Mouse (Mus musculus) adrenal gland, postnatal 14 days (tissue): ENCODE measurements at regions not wholly inside any gene's neighbourhood (a gene's known extent, or its start where the extent isn't known, plus 50 kb on each side); places are given as distances from the start of the nearest gene placed in this dataset.

Source experiments
- DNase-seq: peaks from one replicate; pipeline ENCODE4 v3.0.0; 2021; ENCODE audit warnings: mixed read lengths

DNA sequence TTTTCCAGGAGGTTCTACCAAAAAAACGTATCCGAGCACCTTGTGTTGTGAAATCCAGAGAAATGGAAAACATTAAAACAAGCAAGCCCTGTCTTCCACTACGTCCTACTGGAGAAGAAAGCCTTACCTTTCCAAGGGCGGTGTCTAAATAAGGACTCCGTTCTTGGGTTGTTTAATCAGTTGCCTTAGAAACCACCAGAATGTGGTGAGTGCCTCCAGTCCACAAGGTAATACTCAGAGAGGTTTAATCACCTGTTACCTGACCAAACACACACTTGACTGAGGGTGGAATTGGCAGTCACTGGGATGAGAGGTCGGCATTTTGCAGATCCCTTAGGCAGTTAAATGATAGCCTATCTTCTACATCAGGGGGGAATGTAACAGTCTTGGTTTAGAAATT lies 209.6 kb upstream of the Atp2b1 start:
- no peak for DNase-seq

DNA sequence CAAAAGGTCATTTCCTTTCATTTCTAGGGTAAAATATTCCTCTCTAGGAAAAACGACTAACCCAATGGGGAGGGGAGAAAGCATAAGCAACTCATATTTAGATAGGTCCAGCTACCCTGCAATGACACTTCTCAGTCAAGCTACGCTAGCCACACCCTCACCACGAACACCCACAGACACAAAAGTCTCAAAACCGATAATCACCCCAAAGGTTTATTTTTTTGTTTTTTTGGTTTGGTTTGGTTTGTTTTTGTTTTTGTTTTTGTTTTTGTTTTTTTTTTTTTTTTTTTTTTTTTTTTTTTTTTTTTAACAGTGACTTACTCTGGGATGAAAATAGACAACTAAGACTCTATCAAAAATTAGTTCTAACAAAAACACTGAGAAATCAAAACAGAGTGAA lies 196.3 kb upstream of the Atp2b1 start:
- DNase-seq, result no peak

DNA sequence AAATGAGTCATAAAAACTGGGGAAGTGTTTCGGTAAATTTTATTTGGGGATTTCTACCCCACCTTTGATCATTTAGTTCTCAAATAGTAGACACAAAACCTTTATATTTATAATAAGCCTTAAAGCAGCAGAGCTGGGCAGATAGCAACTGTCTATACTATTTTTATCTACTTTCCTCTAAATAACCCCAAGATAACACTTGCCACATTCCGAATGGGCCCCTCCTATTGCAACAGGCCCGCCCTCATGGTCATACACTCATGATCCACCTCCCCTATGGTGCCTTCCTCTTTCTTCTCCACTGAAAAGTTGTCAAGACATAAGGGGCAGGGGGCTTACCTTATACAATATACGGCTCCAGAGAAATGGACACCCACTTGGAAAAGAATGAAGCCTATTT lies 195.5 kb upstream of the Atp2b1 start:
- DNase-seq, result no peak

DNA sequence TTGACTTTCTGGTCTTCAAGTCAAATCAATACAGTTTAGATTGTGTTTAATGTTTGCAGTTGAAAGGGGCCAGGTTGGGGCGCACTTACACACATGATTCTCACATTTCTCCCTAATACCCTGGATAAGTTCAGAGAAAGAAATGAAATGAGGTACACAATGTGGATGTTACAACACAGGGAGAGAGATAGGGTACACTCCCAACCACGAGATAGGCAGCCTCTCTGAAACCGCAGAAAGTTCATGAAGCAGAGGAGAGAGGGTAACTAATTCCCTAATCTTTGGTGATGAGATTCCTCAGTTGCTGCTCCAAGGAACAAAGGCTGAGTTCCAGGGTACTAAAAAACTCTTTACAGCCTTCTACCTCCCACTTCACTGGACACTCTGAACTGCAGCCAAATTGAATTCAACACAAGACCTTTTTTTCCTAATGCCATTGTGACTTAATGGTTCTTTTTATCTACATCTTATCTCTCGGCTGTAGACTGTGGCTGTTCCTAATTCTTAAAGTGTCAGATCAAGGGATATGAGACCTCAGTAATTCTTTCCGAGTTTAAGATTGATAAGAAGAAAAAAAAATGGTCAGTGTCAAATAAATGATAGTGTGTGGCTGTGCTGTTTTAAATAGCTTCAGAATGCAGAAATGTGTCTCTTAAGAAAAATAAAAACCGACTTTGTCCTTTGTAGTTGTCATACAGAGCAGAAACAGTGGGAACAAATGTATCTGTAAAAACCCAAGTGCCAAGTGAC lies 193.8 kb upstream of the Atp2b1 start:
- no peak for DNase-seq

DNA sequence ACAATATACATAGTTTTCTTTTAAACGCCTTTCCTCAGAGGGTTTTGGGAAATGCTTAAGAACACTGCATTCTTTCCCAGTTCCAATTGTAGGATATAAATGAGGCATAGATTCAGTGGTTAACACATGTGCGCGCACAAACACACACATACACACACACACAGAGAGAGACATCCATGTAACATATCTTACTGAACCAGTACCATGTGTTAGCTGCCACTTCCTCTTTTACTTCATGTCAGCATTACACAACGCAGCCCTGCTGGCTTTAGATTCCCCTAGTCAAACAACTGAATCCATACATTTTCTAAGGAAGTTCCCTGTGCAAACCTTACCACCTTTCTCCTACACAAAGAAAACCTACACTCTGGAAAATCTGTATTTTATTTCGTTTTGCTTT lies 189.1 kb upstream of the Atp2b1 start:
- no peak for DNase-seq

DNA sequence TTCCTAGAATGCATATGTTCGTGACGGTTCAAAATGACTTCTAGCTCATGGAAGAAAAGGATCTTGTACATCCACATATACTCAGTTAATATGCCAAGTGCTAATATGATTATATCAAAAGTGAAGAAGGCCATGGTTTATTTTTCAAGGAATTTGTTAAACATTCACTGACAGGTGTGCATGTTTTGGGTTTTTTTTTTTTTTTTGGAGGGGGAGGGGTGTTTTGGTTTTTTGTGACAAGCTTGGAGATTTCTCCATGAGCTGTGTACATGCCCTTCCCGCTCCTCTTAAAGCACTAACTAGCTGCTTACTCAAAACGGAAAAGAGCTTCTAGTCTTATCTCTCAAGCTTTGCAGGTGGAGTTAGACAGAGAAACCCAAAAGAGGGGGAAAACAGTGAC lies 187.1 kb upstream of the Atp2b1 start:
- DNase-seq, result no peak

DNA sequence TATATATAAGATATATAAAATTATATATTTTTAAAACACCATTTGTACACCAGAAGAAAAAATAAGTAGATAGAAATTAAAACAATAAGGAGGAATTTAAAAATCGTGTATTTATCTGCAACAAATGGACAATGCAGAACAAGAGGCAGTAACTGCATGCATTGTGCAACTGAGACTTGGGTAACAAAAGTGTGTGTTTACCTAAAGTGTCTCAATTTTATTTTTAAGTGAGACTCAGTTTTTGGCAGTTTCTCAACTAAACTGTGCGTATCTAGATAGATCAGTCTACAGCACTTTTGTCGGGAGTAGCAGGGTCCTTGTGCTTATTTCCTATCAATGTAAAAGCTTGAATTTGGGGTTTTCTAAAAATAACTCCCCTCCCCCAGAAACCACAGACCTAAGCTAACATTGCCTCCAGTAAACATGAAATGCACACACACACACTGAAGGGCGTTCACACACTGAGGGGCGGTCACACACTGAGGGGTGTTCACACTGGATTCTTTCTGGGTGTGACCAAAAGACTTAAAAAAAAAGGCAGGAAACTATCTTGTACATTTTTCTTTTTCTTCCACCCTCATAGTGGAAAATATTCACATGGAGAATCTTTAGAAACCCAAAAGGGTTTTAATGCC lies 185.7 kb upstream of the Atp2b1 start:
- no peak for DNase-seq

DNA sequence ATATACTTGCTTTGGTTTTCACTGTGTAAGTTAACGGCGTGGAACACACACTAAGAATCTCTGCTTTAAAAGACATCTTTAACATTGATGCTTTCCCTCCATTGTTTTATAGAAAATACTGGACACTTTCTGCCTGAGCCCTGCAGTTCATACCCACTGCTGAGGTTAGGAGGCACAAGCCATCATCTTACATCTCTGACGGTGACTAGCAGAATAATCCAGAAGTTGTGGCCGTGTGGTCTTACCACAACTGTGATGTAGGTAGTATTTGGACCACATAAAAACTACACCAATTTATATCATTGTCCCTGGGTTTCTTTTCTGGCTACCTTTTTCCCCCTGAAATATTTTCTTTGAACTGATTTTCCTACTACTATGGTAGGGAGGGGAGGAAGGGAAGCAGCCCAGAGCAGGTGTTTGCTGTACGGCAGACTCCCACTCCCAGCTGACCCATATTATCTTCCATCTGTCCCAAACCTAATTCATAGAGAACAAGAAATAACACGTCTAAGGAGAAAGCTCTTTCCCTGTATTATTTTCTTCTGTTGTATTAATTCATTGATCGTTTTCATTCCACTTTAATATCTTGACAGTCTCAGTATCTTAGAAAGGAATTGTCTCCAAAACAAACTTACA lies 180.1 kb upstream of the Atp2b1 start:
- no peak for DNase-seq

DNA sequence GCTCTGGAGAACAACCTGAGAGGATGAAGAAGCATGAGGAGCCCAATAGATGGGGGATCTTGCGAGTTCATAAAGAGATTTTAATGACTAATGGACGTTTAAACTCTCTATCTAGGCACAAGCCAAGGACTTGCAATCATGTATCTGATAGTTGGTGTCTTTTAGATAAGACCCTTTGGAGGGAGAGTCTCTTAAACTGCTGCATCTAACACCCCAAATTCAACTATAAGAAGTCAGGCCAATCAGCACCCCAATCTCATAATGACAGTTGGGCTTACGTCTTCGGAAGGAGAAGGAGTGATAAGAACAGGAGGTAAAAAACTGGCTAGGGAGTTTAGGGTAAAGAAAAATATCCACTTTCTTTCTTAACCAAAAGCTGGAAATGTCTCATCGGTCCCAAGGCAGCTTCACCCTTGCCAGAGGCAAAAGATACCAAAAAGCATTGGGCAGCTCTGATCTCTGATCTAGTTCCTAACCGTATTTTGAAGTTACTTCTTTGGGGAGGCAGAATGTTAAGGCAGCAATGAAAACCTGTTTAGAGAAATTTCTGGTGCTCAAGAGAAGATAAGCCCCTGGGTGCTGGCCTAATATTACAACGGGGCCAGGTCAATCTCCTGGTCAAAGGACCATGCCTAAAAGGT lies 173.6 kb upstream of the Atp2b1 start:
- DNase-seq, result no peak

DNA sequence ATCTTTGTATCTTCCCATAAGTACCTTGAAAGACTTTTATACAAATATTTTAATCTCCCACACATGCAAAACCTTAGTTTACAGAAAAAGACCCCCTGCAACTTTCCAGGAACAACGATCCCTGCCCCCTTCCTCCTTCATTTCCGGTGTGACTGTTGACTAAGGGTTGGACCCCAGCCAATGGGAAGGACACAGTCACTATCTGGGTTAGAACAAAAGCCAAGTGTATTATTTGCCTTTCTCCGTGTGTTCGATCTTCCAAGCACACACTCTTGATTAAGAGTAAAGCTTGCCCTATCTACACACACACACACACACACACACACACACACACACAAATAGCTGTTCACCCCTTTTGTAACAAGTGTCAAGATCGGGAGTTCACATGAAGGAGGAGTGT lies 172.8 kb upstream of the Atp2b1 start:
- peak; percentile 11 for DNase-seq

DNA sequence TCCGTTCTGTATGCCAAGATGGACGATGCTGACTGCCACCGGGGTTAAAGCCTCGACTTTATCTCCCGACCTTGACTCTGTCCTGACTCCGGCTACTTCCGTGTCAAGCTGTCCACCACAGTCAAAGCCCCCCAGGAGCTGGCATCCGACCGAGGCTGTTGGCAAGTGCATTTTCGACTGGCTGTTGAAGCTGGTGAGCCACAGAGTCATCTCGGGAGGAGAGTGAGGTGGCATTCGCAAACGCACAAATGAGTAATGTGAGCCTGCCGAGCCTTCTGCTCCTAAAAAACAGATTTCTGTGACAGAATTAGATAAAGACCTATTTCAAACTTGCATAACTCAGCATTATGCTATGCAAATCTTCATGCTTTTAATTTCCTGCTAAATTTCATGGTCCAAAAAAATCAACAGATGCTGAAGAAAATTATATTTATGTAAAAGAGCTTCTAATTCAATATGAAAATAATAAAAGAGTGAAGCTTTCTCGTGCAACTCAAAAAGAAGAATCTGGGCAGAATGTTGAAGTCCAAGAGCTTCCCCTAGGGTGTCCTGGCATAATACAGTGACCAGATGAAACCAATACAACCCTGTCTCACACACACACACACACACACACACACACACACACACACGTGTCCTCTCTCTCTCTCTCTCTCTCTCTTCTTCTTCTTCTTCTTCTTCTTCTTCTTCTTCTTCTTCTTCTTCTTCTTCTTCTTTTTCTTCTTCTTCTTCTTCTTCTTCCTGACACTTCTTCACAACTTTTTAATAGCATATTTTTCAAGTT lies 171.2 kb upstream of the Atp2b1 start:
- DNase-seq, result peak; percentile 70

DNA sequence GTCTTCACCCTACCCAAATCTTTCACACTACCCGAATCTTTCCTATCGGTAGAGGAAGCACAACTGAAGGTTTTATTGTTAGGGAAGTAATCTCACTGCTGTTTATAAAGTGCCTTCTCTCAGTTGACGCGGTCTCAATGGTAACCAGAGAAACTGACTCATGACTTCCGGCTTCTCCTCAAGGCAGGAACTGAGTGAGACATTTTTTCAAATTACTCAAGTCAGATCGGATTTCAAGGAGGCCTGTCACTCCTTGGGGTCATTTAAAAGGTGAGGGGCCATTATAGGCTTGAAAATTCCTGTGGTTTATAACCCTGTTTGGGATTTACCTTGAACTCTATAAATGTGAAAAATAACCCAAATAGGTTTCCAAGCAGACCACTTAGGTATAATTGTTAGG lies 170.0 kb upstream of the Atp2b1 start:
- peak; percentile 12 for DNase-seq

DNA sequence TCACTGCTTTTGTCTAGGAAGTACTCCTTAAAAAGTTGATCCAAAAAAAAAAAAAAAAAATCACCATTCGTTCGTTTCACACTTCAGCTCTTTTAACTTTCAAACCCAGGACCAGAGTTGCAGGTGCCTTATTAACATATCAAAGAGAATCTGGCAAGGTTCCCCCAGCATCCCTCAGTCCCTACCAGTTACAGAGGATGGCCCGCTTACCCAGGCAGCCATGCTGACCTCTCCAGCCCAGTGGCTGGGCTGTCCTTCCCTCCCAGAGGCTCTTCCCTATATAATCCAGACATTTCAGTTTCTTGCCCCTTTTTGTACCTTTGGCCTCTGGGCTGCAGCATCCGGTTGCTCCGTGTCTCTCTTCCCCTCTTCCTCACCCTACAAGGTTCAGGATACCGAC lies 169.5 kb upstream of the Atp2b1 start:
- DNase-seq, result no peak

DNA sequence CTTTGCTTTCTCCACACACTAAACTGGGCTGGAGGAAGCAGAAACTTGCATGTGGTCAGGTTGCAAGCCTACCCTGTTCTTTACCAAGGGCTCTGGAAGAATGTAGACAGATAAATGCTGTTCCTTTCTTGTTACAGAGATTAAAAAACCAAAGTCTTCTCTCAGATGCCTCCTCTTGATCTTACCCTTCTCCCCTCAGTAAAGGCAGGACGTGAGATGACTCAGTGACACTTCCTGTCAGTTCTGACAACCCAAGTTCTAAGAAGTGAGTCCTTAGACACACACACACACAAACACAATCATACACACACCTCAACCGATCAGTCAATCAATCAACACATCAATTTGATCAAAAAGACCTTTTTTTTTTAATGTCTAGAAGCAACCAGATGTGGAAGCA lies 168.8 kb upstream of the Atp2b1 start:
- DNase-seq, result no peak

DNA sequence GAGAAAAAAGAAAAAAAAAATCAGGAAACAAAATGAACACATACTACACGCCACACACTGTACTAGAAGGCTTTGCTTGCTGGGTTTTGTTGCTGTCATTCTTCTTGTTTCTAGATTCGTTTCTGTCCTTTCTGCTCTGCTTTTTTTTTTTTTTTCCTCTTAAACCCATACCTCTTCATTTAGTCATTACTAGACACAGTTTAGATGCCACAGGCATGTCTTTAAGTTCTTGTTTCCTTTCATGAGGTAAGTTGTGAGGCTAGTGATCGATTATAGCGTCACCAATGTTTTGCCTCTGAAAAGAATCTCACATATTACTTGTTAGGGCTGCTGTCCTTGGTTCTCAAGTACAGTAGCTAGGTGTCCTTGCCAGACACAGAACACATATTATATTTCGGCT lies 168.3 kb upstream of the Atp2b1 start:
- no peak for DNase-seq

DNA sequence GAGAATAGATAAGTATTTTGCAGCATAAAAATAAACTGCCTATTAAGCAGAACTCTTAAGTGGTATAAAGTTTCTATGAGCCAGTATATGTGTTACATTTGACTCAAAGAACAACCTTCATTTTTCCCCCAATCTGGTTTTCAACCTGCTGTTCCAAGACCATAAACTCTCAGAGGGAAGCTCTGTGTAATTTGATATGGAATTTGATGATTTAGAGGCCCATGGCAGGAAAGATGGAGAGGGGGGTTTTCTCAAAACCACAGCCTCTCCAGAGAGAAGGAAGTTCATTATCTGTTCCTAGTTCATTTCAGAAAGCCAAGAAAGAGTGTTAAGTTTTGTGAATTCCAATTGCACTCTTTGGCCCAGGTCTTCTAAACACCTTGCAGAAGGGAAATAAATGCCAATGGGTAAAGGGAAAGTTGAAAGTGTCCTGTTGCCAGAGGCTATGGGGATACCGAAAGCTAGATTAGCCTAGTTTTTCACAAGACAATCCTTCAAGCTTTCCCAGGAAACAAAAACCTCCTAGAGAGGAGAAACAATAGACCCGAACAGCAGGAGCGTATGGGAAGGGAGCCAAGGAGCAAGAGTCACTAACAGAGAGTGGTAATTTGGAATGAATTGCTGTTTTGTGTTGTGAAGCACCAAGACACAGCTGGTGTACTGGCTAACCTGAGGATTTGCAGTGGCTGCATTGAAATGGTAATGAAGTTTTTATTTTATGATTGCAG lies 165.2 kb upstream of the Atp2b1 start:
- DNase-seq, result no peak

DNA sequence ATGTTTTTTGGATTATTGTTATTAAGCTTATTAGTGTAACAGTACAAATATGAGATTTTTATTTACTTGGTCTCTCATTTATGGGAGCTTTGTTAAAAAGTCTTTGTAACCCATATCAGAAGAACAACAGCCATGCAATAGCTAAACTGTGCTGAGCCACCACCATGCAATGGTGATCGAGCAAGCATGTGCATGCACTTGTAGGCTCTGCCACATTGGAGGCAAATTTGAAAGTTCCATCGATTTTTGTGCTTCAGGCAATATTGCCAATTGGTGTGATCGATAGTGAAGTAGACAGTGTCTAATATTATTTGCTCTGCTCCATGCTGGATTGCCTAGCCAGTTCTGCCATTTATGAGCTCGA lies 164.6 kb upstream of the Atp2b1 start:
- no peak for DNase-seq

DNA sequence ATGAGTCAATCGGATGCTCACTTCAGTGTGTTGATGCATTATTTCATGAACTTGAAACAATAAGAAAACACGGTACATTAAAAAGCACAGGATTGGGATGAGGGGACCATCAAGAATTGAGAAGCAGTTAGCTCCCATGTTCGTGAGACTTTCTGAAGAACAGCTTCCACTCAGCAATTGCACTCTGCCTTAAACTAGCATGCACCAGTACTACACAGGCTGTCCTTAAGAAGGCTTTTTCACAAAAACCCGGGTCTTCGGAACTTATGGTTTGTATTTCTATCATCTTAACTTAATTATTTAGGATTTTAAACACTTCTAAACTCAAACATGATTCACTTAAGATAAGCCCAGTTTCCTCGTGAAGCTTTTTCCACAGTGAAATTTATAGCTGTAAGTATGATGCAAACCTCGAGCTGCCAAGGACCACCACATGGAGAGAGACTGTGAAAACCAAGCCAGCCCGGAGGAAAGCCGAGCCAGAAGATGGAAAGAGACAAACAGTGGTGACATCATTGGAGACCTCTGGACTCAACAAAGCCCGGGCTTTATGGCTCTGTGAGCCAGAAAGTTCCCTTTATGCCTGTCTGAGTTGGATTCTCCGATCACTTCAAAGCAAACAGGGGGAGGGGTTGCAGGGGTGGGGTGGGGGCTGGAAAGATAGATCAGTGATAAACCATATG lies 162.7 kb upstream of the Atp2b1 start:
- DNase-seq, result peak; percentile 17

DNA sequence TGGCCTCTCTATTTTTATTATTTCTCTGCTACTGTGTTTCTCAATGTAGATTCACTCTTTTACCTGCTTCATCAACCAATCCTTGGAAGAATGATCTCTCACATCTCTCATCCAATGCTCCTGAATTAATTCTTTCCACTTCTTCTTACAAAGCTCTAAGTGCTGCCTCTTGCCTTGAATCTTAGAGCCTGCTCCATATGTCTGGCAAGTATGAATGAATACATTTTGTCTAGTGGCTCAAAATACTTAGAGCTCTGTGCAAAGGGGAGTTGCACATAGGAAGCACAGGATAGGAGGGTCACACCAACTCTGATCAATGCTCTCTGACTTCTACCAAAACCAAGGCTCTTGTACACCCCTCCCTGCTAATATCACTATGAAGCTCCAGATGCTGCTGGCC lies 153.1 kb upstream of the Atp2b1 start:
- no peak for DNase-seq

DNA sequence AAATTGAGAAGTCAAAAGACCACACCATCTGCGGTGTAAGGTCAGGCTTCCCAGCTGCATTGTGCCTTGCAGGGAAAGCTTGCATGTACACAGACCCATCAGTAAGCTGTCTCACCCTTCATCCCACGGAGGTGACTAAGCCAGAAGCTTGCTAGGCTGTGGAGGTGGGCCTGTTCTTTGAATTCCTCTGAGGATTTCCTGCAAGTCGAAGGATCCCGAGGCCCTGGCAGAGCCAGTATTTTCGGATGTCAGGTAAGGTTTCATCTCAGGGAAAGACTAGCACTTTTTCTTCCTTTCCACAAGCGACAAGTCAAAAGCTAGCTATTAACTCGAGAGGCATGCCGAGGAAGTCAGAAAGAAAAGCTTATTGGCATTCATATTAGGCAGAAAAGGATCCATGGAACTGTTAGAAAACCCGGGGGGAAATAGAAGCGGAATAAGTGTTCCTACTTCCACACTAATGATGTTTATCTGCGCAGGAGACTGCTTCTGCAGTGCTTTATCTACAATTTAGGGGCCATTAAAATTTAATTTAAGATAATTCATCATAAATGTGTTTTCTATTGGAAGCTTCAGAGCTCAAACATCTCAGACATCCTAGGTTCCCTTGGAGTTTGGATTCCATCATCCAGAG lies 148.3 kb upstream of the Atp2b1 start:
- DNase-seq, result no peak

DNA sequence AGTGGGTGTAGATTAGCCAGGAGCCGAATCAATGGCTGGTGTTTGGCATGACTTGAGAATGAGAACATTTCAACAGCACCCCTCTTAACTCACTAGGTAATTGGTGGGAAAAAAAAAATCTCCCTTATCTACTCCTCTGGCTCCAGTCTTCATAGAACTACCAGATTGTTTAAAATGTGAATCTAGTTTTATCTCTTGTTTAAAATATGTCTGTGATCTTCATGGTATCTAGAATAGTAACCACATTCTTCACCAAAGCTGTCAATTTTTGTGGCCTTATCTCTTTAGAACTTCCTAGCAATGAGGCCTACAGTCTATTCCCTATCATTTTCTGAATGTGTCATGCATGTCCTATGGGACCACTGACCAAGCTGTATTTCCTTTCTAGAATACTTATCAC lies 134.4 kb upstream of the Atp2b1 start:
- no peak for DNase-seq
